Mouse (Mus musculus) thymus, postnatal 14 days (tissue): ENCODE measurements around the gene Igfbp4.

ENCODE experiments used
- DNase-seq: peaks from one replicate; pipeline ENCODE4 v3.0.0; 2021

Gene Igfbp4

GRCm38 (mm10) chr11:99042834-99043431, 1.9 kb downstream of the Igfbp4 start:
- DNase-seq: no peak

DNA sequence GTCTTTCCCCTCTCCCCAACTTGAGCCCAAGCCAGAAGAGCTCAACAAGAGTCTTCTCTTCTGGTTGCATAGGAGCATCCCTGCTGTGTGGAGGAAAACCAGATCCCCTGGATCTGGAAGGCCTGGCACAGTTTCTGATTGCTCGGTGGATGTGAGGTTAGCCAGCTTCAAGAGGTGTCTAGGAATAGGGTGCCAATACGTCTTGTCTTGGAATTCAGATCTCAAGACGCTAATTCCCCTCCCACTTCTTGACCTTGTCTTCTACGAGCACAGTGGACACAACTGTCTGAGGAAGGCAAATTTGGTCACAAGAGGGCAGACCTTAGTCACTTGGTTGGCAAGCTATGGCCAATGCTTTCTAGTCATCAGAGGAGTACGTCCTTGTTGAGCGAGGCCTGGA, 2.6 kb downstream of the Igfbp4 start:
- DNase-seq: no peak

DNA sequence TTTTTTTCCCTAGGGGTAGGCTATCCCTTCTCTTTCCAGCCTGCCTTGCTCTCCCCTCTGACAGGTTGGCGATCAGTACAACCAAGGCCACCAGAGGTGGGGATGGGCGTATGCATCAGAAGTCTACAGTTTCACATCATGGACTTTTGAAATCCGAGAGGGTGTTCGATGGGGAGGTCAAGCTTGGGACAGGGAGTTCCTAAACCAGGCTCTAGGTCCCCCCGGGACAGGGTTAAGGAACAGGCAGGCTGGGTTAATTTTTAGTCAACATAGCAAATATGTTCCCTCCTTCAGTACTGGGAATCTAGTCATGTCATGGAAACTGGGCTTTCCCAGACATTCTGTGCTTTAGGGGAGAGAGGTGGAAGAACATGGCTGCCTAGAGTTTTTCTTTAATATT, 3.3 kb downstream of the Igfbp4 start:
- DNase-seq: no peak

DNA sequence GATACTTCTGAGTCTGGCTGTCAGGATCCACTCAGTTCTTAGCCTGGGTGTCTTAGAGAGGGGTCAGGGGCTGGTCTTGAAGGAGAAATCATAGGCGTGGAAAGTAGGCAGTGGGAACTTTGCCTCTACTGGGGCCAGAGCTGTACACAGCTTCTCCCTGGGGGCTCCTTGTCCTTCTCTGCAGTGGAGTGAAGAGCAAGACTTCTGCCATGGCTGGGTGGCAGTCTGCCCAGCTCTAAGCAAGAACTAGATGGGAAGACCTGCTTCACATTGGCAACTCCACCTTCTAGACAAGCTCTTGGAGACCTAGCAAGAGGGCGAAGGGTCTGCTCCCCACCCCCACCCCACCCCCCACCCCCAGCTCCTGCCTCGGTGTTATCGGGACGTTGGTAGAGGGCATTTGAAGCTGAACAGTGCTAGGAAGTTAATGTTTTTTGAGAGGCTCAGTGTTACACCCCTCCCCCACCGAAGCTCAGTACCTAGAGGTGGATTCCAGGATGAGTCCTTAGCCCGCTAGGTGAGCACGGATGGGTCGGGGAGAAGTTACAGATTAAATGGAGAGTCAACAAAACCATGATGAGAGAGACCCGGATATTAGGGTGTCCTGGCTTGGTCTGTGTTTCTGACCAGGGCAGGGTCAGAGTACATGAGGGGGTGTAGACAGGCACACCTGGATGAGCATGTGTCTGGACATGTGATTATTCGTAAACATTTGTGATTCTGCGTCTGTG, 4.3 kb downstream of the Igfbp4 start:
- no peak for DNase-seq

GRCm38 (mm10) chr11:99047120-99047519, 6.1 kb downstream of the Igfbp4 start:
- no peak for DNase-seq

- DNase-seq: no peak
These were observed 6.6 kb downstream of the Igfbp4 start for GRCm38 (mm10) chr11:99047643-99048042.

DNA sequence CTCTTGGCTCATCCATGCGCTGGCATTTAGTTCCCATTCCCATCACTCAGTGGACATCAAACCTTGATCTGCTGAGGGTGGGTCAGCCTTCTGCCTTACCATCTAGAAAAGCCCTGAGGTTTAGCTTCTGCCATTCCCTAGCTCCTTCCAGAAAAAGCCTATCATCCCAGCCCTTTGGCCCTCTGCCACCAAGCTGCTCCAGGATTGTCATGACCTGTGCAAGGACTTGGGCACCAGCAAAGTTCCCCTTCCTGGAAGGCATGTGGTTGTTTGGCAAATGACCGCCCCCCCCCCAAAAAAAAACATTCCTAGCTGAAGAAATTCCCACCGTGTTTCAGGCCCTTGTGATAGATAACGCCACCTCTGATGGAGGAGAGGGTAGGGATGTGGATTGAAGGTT, 14.1 kb downstream of the Igfbp4 start:
- no peak for DNase-seq

- DNase-seq: no peak
These were observed 14.8 kb downstream of the Igfbp4 start for GRCm38 (mm10) chr11:99055571-99056452.

GRCm38 (mm10) chr11:99060435-99060834, 19.4 kb downstream of the Igfbp4 start:
- DNase-seq: no peak

GRCm38 (mm10) chr11:99062661-99063060, 21.6 kb downstream of the Igfbp4 start:
- no peak for DNase-seq

DNA sequence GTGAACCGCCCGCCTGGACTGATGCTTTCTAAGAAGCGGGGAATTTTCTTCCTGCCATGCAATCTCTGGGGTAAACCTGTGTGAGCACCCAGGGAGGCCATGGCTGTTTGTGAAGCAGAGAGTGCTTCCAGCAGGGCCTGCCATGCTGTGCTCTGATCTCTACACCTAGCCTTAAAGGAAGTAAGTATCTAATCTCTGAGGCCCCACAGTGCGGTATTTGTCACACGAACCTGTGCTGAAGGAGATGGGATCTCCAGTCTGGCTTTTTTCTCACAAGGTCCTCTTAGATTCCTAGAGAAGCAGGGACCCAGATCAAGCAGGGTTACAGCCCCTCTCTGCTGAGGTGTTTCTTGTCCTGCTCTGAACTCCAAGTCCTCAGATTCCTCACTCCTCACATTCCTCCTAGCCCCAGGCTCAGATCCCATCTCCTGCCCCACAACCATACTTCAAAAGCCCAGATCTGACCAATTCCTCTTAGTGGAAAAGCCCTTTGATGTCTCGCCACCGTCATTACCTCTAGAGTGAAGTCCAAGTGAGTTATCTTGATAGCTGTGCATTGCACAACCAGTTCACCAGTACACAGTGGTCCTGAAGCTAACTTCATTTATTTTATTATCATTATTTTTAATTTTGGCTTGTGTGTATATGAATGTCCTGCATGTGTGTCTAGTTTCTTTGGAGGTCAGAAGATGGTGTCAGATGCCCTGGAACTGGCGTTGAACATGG, 22.5 kb downstream of the Igfbp4 start:
- no peak for DNase-seq

DNA sequence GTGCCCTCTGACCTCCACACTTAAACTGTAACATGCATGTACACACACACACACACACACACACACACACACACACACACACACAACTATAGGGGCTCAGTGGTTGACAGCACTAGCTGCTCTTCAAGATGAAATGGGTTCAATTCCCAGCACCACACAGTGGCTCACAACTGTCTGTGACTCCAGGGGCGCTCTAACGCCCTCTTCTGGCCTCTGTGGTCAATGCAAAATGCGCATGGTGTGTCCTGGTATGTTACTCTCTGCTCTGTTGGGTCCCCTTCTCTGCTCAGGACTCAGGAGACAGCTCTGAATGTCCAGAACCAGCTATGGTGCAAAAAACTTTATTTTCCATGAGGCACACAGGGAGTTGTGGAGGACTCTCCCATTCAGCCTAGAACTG, 24.3 kb downstream of the Igfbp4 start:
- no peak for DNase-seq

- DNase-seq: peak; percentile 78
These were observed 24.9 kb downstream of the Igfbp4 start for GRCm38 (mm10) chr11:99065979-99066378.

DNA sequence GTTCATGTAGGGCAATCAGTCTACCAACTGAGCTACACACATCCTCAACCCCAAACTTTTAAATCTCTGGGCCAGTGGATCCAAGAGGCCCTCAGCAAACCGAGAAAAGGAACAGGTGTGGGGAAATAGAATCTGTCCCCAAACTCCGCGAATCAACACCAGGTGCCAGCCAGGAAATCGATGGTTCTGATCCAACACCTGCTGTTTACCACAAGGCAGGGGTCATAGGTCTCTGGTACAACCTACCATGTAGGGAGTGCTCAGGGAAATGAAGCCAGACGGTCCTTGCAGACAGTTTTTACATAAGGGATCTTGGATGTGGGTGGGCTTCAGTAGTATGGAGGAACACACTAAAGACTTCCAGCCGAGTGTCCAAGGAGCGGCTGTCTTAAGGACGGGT, 26.5 kb downstream of the Igfbp4 start:
- no peak for DNase-seq

DNA sequence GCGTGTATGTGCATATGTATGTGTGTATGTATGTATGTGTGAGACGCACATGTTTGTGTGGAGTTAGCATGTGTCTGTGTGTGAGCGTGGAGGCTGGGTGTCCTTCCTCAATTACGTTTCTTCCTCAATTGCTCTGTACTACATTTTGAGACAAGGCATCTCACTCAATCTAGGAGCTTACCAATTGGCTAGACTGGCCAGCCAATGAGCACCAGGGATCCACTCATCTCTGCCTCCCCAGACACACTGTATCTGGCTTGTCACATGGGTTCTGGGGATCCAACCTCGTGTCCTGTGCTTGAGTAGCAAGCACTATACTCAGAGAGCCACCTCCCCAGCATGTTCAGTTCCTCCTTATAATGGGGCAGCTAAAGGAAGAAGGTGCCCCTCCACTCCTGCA, 27.4 kb downstream of the Igfbp4 start:
- DNase-seq: no peak

GRCm38 (mm10) chr11:99071866-99072265, 30.8 kb downstream of the Igfbp4 start:
- DNase-seq: no peak

DNA sequence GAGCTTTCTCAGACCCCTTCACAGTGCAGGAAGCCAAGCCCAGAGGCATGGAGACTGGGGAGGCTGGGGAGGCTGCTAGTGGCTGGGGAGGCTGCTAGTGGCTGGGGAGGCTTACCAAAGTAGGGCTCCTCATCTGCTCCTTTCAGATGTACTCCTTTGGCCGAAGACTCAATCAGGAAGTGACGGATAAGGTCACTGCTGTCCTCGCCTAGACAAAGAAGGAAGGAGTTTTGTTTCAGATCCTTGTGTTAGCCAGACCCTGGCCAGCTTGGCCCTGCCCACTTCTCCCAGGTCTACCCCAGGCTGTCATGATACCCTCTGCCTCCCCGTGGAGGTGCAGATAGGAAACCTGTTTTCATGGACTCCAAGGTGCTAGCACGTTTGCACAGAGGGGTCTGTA, 32.7 kb downstream of the Igfbp4 start:
- DNase-seq: no peak

GRCm38 (mm10) chr11:99076744-99077319, 35.8 kb downstream of the Igfbp4 start:
- DNase-seq: no peak

DNA sequence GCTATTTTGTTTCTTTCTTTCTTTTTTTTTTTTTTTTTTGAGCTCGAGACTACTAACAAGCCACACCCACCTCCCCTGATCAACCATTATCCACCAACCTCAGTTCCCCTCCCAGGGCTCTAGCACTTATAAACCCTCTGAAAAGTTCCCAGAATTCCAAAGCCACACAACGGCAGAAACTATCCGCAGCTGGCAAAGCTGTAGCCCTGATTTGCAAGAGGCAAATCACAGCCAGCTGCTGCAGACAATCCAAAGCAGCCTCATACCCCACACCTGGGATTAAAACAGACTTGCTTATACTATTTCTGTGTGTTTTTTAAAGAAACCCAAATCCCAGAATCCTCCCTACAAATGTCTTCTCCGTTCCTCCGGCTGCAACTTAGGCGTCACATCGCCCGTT, 36.8 kb downstream of the Igfbp4 start:
- DNase-seq: no peak

GRCm38 (mm10) chr11:99080902-99081543, 40.0 kb downstream of the Igfbp4 start:
- no peak for DNase-seq

DNA sequence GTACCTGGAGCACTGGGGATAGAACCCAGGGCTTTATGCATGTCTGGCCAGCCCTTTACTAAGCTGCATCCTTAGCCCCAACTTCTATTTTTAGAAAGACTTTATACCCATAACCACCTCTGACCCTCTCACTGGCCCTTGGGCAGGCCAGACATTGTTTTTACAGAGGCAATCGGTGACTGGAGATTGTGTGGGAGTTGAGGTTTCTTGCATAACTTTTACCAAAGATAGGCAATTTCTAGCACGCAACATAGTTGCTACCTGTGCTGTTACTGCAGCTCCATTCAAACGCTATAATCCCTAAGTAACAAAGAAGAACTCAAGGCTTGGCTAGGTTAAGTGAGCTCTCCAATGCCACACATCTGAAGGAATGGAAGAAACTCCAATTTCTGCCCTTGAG, 40.5 kb downstream of the Igfbp4 start:
- DNase-seq: no peak

- DNase-seq: no peak
These were observed 41.1 kb downstream of the Igfbp4 start for GRCm38 (mm10) chr11:99082098-99082497.
